Mouse (Mus musculus) cerebellum, postnatal 36 days (tissue): ENCODE data around the gene Nrxn3.
A peak's percentile ranks its signal among the peaks of the same experiment; 100 is the strongest.

Source experiments
- DNase-seq, 2 experiments: peaks; one replicate each; pipeline ENCODE4 v3.0.0; 2021 to 2022; ENCODE audit warnings: mixed read lengths in 2 of 2

Nrxn3 gene

DNA sequence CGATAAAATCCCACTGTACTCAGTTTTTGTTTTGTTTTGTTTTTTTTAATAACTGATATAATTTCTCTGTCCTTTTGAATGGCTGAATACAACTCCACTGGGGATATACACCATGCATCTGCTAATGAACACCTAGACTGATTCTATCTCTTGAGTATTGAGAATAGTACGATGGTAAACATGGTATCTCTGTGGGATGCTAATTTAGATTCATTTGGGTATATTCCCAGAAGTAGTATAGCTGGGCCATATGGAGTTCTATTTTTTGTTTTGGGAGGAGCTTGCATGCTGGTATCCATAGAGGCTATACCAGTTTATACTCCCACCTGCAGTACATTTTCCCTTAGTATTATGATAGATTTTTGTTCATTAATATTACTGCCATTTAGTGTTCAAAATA lies 217.0 kb downstream of the Nrxn3 start:
- no peak for DNase-seq

DNA sequence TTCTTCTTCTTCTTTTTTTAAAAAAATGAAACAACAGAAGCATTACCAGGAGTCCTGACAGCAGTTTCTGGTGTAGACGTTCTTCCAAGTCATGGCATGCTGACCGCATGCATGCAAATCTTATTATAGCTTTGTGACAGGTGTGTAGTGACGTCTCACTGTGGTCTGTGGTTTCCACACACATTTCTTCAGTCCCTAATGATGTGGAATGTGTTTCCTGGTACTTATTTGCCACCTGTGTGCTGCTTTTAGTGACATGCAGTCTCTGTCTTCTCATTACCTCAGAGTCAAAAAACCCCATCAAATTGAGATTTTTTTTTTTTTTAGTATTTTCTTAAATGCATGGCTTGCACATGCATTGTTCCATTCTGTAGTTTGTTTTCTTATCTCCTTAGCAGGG lies 222.3 kb downstream of the Nrxn3 start:
- no peak for DNase-seq

DNA sequence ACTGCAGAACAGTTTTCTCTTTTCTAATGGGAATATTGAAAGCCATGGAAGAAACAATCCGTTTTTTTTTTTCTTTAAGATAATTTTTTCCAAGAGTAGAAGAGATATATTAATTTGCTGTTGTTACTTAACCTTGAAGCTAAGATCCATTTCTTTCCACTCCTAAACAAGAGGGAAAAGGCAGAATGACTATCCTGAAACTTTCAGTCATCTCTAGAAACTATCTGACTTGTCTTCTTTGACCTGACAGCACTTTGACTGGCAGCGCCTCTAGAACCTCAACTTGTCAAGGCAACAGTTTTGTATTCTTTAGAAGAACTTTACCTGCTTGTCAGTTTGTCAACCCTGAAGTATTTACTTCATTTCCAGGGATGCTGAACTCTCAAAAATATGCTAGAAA lies 227.2 kb downstream of the Nrxn3 start:
- no peak for DNase-seq

DNA sequence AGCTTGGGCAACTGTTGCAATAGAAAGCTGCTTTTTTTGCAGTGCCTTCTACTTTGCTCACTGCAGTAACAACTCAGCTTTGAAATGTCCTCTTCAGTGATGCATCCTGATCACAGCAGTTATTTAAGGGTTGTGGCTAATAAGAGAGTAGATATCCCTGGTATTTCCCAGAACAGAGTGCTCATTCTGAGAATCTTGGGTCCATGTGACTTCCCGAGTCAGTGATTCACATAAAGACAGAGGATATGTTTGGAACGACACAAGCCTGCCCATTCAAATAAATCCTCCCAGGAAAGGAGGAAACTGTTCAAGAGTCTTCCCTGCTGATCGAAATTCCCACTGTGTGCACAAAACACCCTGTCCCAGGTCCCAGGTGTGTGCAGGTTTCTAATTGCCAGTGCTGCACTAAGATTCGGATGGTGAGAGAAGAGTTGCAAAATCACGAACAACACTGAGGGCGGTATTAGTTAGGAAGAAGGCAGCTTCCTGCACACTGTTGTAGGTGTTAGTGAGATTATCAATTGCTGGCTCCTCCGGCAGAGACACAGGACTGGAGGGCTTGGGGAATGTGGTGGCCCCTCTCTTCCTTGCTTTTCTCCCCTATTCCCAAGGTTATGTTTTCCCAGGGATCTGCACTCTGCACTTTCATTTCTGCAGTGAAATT lies 230.4 kb downstream of the Nrxn3 start:
- no peak for DNase-seq

DNA sequence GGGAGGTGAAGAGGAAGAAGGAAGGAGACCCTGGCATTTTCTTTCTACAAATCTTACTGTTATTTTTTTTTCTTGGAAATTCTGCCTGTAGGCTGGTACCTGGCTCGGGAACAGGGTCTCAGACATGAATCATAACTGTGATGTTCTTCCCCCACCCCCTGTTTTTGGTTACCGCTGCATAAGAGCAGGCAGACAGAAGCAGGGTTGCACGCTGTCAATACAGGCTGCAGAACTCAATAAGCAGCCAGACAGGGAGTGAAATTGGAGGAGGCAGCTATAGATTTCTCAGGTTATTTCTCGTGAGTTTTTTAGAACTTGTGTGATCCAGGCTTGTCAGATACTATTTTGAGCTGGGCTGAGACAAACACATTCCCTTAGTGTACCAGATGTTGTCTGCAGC lies 231.1 kb downstream of the Nrxn3 start:
- no peak for DNase-seq

DNA sequence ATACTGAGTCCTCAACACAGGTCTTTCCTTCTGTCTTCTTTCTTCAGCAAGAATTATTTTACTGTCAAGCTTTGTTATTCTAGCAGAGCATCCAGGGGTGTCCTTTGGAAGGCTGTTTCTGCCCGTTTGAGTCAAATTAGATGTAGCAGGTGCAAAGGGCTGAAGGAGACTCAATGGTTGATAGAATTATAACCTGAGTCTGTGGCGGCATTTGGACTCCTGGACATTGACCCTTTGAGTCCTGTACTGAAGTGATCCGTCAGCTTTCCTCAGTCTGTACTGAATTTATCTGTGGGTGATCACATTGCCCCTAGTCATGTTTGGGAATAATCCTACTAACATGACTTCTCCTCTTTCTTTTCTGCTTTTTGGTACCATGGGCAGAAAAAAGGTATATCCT lies 234.8 kb downstream of the Nrxn3 start:
- DNase-seq: no peak

DNA sequence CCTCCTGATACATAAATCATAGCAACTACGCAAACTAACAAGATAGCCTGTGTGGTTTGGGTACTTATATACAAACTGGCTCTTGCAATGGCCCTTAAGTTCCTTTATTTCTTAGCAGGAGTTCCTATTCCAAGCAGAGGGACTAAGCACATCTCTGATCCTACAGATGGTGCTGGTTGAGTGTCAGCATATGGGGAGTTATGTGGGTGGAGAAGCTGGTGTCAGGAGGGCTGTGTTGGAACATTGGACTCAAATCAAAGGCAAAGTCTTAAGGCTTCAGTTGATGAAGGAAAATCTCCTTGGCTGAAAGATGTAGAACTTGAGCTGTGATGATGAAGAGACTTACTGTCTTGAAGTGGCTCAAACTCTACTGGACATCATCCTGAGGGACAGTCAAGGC lies 238.1 kb downstream of the Nrxn3 start:
- DNase-seq: no peak

DNA sequence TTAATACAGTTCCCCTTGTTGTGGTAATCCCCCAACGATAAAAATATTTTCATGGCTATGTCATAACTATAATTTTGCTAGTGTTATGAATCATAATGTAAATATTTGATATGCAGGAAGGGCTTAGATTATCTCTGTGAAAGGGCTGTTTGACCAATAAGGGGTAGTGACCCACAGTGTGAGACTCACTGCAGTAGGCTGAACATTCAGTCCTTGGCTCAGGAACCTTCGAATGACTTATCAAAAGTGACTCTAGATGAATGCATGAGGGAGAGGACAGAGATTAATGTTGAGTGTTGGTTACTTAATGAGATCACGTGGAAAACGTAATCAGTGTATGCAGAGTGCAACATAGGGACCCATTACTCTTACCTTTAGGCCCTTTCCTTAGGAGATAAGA lies 243.7 kb downstream of the Nrxn3 start:
- DNase-seq: no peak

DNA sequence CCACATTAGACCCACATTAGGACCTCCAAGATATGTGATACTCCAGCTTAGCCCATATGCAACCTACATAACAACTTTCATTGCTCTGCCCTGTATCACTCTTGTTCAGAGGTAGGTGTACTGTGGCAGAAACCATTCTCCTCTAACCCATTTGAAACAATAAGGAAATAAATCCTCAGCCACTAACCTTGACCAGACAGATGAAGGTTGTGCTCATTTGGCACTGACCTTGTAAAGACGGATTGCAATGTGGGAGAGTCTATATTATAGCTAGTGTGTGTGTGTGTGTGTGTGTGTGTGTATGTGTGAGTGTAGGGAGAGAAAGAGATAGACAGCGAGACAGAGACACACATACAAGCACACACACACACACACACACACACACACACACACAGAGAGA lies 253.9 kb downstream of the Nrxn3 start:
- DNase-seq: no peak

DNA sequence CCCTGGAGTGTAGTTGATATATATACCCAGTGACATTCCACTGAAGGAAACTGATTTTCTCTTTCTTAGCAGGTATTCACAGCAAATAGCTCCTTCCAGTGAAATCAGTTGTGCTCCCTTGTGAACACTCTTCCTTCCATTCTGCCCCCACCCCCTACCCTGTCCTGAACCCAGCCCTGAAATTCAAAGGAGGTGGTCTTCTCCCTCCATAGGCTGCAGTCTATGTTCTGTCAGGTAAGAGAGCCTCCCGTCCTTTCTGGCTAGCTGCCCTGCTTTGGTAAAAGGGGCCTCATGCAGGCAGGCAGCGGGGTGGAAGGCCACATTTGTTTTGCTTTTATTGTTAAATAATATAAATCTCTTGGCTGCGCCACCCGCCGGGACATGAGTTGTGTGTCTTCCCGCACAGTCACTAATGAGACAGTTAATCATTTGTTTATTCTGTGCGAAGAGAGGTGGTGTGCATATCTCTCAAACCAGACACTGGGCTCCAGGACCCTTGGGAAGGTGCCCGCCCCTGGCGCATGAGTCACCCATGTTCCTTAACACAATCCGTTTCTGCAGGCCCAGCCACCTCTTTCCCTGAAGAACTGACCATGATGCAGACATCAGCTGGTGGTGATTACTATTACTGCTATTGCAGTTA lies 261.1 kb downstream of the Nrxn3 start:
- no peak for DNase-seq

DNA sequence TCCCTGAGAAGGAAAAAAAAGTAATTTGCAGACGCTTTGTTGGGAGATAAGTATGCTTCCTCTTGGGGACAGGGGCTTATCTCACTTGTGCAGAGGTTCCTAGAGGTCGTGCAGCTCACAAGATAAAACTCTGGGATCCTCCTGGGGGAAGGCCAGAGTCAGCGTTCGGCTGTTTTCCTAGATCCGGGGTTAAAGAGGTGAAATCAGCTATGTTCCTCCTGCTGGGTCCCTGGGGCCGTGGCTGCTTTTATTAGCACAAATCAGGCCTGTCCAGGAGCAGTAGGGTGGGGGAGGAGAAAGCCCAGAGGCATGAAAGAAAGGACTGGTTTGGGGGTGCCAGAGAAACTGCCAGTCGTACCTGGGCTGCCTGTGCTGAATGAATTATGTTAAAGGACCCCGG lies 261.7 kb downstream of the Nrxn3 start:
- DNase-seq: no peak

DNA sequence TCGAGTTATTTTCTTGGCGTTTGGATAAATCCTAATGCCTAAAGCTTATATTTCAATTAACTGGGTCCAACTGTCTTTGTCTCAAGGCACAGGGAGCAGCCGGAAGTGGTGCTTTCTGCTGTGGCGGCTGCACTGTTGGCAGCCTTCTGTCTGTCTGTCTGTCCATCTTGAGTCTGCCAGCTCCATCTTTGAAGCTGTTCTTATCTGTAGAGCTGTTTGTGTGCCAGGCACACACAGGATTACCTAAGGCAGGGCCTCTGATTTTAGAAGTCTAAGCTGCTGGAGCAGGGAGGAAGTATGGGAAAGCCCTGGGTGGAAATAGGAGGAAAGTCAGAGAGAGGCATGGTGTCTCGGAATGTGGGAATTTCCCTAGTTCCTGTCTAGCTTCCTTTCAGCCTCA lies 262.1 kb downstream of the Nrxn3 start:
- no peak for DNase-seq

DNA sequence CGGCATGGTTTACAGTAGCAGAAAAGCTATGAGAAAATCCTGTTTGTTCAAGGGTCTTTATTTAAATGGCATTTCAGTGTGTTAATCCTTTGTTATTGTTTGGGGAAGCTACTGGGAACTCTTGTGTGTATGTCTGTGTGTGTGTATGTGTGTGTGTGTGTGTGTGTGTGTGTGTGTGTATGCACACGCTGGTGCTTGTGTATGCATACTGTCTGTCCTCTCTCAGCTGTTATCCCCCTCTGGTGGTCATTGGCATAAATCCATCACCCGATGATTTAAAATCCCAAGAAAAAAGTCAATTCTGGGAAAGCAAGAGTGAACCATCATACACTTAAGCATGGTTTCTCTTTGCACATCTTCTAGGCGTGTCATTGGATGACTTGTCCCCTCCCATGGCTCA lies 264.4 kb downstream of the Nrxn3 start:
- DNase-seq: no peak

DNA sequence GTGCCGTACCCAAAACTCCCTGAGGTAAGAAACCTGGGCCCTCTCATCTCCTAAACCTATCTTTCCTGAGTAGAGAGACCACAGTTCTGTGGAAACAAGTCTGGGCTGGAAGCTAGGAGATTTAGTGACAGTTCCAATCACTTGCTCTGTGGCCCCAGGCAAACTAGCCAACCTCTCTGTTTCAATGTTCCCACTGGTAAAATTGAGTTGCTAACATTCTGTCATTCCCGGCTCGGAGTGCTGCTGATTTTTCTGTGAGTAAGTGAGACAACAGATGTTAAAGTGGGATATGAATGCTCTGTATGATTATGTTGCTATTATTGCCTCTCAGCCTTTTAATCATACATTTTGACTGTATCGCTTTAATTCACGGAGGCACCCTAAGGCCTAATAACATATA lies 268.1 kb downstream of the Nrxn3 start:
- DNase-seq: no peak

DNA sequence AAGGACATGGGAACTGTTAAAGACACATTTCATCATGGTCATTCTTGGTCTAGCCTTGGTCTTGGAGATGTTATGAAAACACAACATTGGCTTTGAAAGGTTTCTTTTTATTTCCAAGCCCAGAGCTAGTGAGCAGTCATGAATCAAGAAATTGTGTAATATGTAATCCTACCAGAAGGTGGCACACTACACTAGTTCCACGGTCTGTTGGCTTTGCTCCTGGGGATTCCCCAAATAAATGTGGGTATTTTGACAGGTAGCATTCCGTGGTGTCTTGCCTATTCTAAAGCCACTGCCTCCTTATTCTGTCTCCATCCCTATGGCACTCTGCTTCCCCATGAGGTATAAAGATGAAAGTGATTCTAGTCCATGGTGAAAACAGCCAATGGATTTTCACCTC lies 269.5 kb downstream of the Nrxn3 start:
- DNase-seq: no peak

DNA sequence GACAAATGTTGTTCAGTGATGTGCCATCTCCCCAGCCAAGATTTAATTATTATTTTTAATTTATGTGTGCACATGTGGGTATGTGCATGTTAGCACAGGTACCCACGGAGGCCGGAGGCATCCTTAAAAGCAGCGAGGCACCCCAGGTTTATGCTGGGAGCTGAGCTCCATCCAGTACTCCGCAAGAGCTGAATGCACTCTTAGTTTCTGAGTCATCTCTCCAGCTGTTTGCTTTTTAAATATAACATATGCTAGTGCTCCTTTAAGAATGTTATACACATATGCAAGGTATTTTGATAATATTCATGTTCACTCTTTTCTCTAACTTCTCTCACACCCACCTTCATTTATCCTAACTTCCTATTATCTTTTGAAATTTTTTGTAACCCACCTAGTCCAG lies 271.1 kb downstream of the Nrxn3 start:
- no peak for DNase-seq

DNA sequence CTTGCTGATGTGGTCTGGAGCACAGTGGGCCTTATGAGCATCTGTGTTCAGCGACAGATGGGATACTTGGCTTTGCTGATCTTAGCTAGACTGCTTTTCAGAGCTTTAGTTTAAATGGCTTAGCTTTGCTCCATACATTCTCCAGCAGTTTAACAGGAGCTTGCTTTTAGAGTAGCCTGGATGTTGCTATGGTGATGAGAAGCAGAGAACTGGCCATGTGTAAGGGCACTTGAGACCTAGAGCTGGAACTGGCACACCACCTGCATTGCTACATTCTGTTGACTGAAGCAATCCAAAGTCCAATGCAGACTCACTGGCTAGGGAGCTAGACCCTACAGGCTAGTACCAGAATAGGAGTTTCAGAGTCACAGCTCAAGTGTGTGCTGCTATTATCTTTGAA lies 293.8 kb downstream of the Nrxn3 start:
- DNase-seq: no peak

DNA sequence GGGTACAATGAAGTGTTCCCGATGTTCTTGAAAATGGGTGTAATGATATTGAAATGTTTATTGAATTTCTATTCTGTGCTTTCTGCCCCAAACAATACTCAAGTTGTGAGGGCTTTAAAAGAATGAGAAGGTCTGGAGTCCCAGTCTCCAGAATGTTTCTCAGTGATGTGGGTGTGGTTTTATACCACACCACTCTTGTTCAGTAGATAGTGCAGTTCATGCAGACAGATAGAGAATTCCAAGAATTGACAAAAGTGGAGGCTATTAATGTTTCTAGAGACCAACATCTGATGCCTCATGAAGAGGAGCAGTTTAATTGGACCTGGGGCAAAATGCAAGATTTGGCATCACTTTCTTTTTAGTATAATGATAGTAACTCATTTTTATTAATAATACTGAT lies 302.5 kb downstream of the Nrxn3 start:
- DNase-seq: no peak

DNA sequence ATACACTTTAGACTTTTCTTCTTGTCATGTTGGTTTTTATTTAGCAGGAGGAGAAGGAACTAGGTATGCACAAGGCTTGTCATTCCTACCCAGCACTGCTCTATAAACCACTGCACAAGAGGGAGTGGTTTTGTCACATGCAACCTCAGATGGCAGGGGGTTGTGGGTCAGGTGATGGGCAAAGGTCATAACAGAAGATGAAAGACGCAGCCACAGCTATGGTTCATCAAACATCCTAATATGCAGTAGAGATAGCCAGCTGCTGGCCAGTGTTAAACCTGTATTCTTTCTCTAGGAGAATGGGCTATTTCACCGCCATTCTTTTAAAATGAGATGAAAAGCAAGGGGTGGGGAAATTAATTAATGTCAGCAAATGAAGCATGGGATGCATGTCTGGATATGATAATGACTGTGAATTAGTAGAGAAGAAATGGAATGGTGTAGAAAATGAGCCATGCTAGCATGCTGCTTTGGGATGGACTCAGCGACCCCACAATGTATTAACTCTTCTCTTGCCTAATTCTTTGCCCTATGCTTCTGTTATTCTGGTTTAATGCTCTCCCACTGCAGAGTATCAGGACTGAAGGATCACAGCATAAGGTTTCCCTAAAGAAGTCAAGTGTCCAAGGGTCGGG lies 313.4 kb downstream of the Nrxn3 start:
- DNase-seq: no peak

DNA sequence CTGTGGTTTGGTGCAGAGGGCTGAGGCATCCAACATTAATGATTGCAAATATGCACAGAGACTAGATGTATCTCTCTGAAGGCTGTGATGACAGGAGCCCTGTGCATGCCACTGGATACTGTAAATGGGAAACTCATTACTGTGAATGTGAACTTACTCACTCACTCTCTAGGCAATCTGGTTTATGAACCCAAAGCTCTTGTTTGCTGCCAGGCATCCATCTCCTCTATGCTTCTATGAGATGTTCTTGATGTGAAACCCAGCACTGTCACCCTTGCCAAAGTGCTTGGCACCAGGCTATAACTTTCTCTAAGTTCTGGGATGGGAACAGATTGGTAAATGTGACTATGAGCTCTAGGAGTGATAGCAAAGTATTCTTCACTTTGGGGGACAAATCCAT lies 317.5 kb downstream of the Nrxn3 start:
- DNase-seq: no peak

DNA sequence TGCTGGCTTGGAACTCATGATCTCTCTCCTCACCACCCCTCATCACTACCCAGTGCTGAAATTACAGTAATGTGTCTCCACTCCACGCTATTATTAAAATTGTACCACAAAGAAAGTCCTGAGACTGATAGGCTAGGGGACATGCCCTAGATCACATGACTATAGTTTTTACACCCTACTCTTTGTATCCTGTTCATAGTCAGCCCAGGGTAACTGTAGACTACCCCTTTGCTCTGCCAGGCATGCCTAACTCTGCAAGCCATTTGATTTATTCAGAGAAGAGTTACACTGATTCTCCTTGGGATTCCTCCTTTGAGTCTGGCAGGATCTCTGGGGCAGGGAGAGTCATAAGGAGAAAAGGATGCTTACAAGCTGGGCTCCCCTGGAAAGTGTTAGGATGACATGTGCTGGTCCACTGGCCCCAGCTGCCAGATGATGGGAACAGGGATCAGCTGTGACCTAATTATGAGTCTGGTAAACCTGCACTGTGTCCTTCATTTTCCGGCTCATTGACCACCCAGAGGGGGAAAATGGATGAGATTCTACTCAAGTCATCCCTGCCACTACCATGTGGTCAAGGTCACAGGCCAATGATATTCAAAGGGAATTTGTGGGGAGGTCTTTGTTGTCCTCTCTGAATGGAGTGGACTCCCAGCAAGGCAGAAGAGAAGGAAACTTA lies 318.9 kb downstream of the Nrxn3 start:
- DNase-seq: peak; percentile 3 to 5

DNA sequence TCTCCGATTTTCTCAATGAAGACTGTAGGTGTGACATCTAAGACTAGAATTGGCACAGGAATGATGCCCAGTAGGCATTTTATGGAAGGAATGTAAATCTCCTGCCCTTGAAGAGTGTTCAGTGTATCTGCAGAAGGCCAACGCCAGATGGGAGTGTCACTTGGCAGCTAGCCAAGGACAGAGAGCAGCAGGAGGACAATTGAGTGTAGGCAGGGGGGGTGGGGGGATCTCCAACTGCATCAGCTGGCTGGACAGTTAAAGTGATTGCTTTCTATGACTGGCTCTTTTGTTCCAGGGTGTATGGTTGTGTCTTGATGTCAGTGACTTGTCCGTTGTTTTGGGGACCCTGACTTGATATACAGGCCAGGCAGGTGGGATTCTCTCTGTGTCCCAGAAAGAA lies 326.6 kb downstream of the Nrxn3 start:
- peak; percentile 20 to 37 for DNase-seq

DNA sequence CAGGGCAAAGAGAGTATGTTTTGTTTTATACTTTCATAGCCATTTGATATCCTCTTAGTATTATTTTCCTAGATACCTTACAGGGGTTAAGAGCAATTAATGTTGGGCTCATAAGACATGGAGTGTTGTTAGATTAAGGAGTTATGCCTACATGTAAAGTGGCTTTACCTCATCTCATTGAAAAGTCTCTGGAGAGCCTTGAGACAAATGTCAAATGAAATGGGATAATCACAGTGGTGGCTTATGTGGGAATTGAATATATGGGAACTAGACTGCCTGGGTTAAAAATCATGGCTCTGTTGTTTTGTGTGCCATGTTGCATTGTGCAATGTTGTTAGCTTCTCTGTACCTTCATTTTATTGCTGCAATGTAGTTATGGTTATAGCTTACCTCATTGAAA lies 327.0 kb downstream of the Nrxn3 start:
- no peak for DNase-seq

DNA sequence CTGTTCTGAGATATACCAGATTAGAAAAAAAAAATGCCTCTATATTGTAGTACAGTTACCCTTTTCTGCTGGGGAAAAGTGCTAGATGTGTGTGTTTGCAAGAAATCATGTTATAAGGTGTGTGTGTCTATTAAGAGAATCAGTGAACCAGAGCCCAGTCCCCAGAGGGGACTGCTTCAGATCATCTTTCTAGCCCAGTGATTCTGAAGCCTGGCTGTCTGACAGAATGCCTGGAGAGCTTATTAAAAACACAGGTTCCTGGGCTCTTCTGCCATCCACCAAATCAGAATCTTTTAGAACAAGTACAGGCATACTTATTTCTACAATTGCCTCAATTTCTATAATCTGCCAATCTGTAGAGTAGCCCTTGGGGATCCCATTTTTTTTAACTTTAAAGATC lies 349.8 kb downstream of the Nrxn3 start:
- no peak for DNase-seq
